23 mouse cellular contexts compared by ENCODE assay signal in genomic region chr16:72791181-72791705, GRCm38 (mm10).
A peak's percentile ranks its signal among the peaks of the same experiment; 100 is the strongest.
DNase-seq lines count a peak whose midpoint lies in the region; ATAC-seq and TF ChIP-seq lines count a peak whose summit lies in the region.
"Had no signal": no experiment of that assay in that cellular context is flagged by ENCODE, and none has a peak within 500 bp of the region (broad histone marks: within the 10 kb centered on the region; RNA-seq: fewer than 3 reads in every experiment).

No protein-coding gene starts in this region.

- H3K4me2 ChIP-seq in limb, embryonic 14.5 days (replicated peaks; ENCODE audit: low read depth, low read length, severe bottlenecking): no peak overlapping the region
- peak overlapping the region; percentile 27; the same call in 1 of the 2 replicates for H3K4me2 ChIP-seq in lung, embryonic 16.5 days (ENCODE audit: low read depth, low read length)
- H3K4me2 ChIP-seq in stomach, embryonic 16.5 days (ENCODE audit: low read depth, low read length): no peak overlapping the region
- H3K4me2 ChIP-seq: embryonic facial prominence, embryonic 13.5 days; forebrain, embryonic 13.5 days; heart, embryonic 11.5 days; hindbrain, embryonic 12.5 days; hindbrain, embryonic 15.5 days had no signal

- H3K4me1 ChIP-seq in limb, embryonic 14.5 days (ENCODE audit: control insufficient read depth, insufficient read depth, low read length): peaks cover 14% of the 10 kb centered on the region
- peaks cover 12% of the 10 kb centered on the region for H3K4me1 ChIP-seq in limb, embryonic 10.5 days
- H3K4me1 ChIP-seq in lung, embryonic 16.5 days (replicated peaks; ENCODE audit: control insufficient read depth, insufficient read depth, low read length): peaks cover 17% of the 10 kb centered on the region
- H3K4me1 ChIP-seq in stomach, embryonic 16.5 days (ENCODE audit: control insufficient read depth, insufficient read depth, low read length): peaks cover 10% of the 10 kb centered on the region
- 0 out of 2 replicates have a peak, but pooled peaks cover 3% of the 10 kb centered on the region for H3K4me1 ChIP-seq in heart, embryonic 10.5 days

- H3K36me3 ChIP-seq in limb, embryonic 14.5 days (ENCODE audit: control insufficient read depth, insufficient read depth, low read length): no peaks in the 10 kb centered on the region
- H3K36me3 ChIP-seq in limb, embryonic 10.5 days: no peaks in the 10 kb centered on the region
- no peaks in the 10 kb centered on the region for H3K36me3 ChIP-seq in lung, embryonic 16.5 days (ENCODE audit: control insufficient read depth, insufficient read depth, low read length)
- no peaks in the 10 kb centered on the region for H3K36me3 ChIP-seq in stomach, embryonic 16.5 days (ENCODE audit: control insufficient read depth, insufficient read depth, low read length)
- H3K36me3 ChIP-seq in heart, embryonic 10.5 days: no peaks in the 10 kb centered on the region
- H3K36me3 ChIP-seq: embryonic facial prominence, embryonic 13.5 days; forebrain, embryonic 10.5 days; hindbrain, embryonic 12.5 days; hindbrain, embryonic 15.5 days had no signal

- no peaks in the 10 kb centered on the region for H3K9me3 ChIP-seq in limb, embryonic 14.5 days (ENCODE audit: control insufficient read depth, low read length)
- no peaks in the 10 kb centered on the region for H3K9me3 ChIP-seq in limb, embryonic 10.5 days (replicated peaks)
- H3K9me3 ChIP-seq in lung, embryonic 16.5 days (ENCODE audit: control insufficient read depth, low read length): no peaks in the 10 kb centered on the region
- H3K9me3 ChIP-seq in stomach, embryonic 16.5 days (replicated peaks; ENCODE audit: control insufficient read depth, low read length): no peaks in the 10 kb centered on the region
- no peaks in the 10 kb centered on the region for H3K9me3 ChIP-seq in heart, embryonic 10.5 days
- H3K9me3 ChIP-seq: embryonic facial prominence, embryonic 13.5 days; forebrain, embryonic 10.5 days; forebrain, embryonic 13.5 days; hindbrain, embryonic 12.5 days; hindbrain, embryonic 15.5 days had no signal

- H3K4me3 ChIP-seq in limb, embryonic 14.5 days (replicated peaks; ENCODE audit: low read length): no peak overlapping the region
- H3K4me3 ChIP-seq in limb, embryonic 10.5 days: no peak overlapping the region
- no peak overlapping the region for H3K4me3 ChIP-seq in lung, embryonic 16.5 days (ENCODE audit: low read length)
- H3K4me3 ChIP-seq in stomach, embryonic 16.5 days (replicated peaks; ENCODE audit: low read length): no peak overlapping the region
- H3K4me3 ChIP-seq in heart, embryonic 10.5 days: no peak overlapping the region
- H3K4me3 ChIP-seq: embryonic facial prominence, embryonic 13.5 days; forebrain, embryonic 10.5 days; forebrain, embryonic 13.5 days; heart, adult 2 months; hindbrain, embryonic 12.5 days; hindbrain, embryonic 15.5 days had no signal

- peak; percentile 15; the same call in 1 of the 2 replicates for ATAC-seq in limb, embryonic 14.5 days (ENCODE audit: low FRiP score, low read depth)
- ATAC-seq in lung, embryonic 16.5 days (ENCODE audit: low read depth): peak; percentile 93
- peak; percentile 33; the same call in 1 of the 2 replicates for ATAC-seq in stomach, embryonic 16.5 days (ENCODE audit: insufficient read depth, low FRiP score)
- ATAC-seq: CD4-positive, CD25-positive, alpha-beta regulatory T cell, adult 4 months; forebrain, embryonic 13.5 days; forebrain, embryonic 16.5 days had no signal

- no peak overlapping the region for H3K27ac ChIP-seq in limb, embryonic 14.5 days (replicated peaks; ENCODE audit: low read depth, low read length)
- H3K27ac ChIP-seq in limb, embryonic 10.5 days: no peak overlapping the region
- H3K27ac ChIP-seq in lung, embryonic 16.5 days (ENCODE audit: low read length): peak overlapping the region; percentile 11
- H3K27ac ChIP-seq in stomach, embryonic 16.5 days (ENCODE audit: low read length): no peak overlapping the region
- no peak overlapping the region for H3K27ac ChIP-seq in heart, embryonic 10.5 days
- H3K27ac ChIP-seq: embryonic facial prominence, embryonic 13.5 days; forebrain, embryonic 10.5 days; forebrain, embryonic 13.5 days; heart, adult 2 months; hindbrain, embryonic 12.5 days; hindbrain, embryonic 15.5 days had no signal

- no peak overlapping the region for H3K9ac ChIP-seq in limb, embryonic 14.5 days (ENCODE audit: low read depth, low read length, severe bottlenecking)
- no peak overlapping the region for H3K9ac ChIP-seq in lung, embryonic 16.5 days (ENCODE audit: low read length)
- H3K9ac ChIP-seq in stomach, embryonic 16.5 days (ENCODE audit: low read length): no peak overlapping the region
- H3K9ac ChIP-seq: embryonic facial prominence, embryonic 13.5 days; forebrain, embryonic 13.5 days; hindbrain, embryonic 12.5 days; hindbrain, embryonic 15.5 days had no signal

- peak; percentile 69 for DNase-seq in limb, embryonic 14.5 days (ENCODE audit: low spot score)
- no peak for DNase-seq in limb, embryonic 10.5 days (ENCODE audit: low spot score)
- DNase-seq in lung, postnatal 10 days: no peak
- DNase-seq in heart, embryonic 10.5 days (ENCODE audit: low spot score): no peak
- DNase-seq: adrenal gland, adult 2 months; adrenal gland, postnatal 14 days; cerebellum, adult 11 months; cerebellum, adult 2 months; cerebellum, adult 9-11 months; cerebellum, postnatal 25 days; gastrocnemius, postnatal 10 days; gastrocnemius, postnatal 36 days; heart, adult 2 months had no signal

- no peak for TF ChIP-seq POLR2A in limb, embryonic 14.5 days (IDR thresholded peaks at IDR 0.05; ENCODE audit: borderline replicate concordance, extremely low read depth, insufficient read depth, insufficient read length)

- 53% methylated on average over 9 of the region's 9 CpGs for WGBS in limb, embryonic 14.5 days
- 97% methylated on average over 9 of the region's 9 CpGs for WGBS in limb, embryonic 10.5 days
- 47% methylated on average over 9 of the region's 9 CpGs for WGBS in lung, embryonic 16.5 days
- WGBS in stomach, embryonic 16.5 days: 52% methylated on average over 9 of the region's 9 CpGs
- 93% methylated on average over 9 of the region's 9 CpGs for WGBS in heart, embryonic 10.5 days

- no peaks in the 10 kb centered on the region for H3K27me3 ChIP-seq in limb, embryonic 14.5 days (ENCODE audit: control insufficient read depth, insufficient read depth, low read length)
- no peaks in the 10 kb centered on the region for H3K27me3 ChIP-seq in limb, embryonic 10.5 days (ENCODE audit: low read depth, poor library complexity, severe bottlenecking)
- no peaks in the 10 kb centered on the region for H3K27me3 ChIP-seq in lung, embryonic 16.5 days (ENCODE audit: control insufficient read depth, insufficient read depth, low read depth, low read length)
- no peaks in the 10 kb centered on the region for H3K27me3 ChIP-seq in stomach, embryonic 16.5 days (ENCODE audit: control insufficient read depth, insufficient read depth, low read length)
- H3K27me3 ChIP-seq in heart, embryonic 10.5 days (ENCODE audit: insufficient read depth, poor library complexity, severe bottlenecking): no peaks in the 10 kb centered on the region
- H3K27me3 ChIP-seq: embryonic facial prominence, embryonic 13.5 days; forebrain, embryonic 13.5 days; hindbrain, embryonic 12.5 days; hindbrain, embryonic 15.5 days had no signal

Comparison
In these comparisons a context has a peak if more than half of its experiments do, and no peak if none do; other contexts are left out.
1. ATAC-seq: peak in every context shown above with its lines; median percentile 93 in lung, embryonic 16.5 days; 33 in stomach, embryonic 16.5 days; 15 in limb, embryonic 14.5 days.